Mouse (Mus musculus): ENCODE measurements around the gene Jph3.

Jph3 gene

DNA sequence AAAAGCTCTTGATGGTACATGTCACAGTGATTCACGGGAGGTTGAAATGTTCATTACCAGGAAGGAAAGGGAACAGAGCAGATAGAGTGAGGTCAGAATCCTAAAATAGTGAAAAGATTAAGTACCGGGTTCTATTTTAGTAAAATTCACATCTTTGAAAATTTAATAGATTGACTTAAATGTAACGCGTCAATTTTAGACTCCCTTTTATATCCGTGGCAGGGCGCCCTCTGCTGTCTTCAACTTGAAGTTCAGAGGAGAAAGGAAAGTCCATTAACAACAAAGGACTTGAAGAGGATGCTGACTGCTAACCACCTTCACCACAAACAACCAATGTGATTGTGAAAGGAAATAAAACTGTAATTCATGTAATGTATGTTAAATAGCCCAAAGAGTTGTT, 103.1 kb downstream of the Jph3 start:
- DNase-seq (ENCODE audit: low spot score) = peak; percentile 63

DNA sequence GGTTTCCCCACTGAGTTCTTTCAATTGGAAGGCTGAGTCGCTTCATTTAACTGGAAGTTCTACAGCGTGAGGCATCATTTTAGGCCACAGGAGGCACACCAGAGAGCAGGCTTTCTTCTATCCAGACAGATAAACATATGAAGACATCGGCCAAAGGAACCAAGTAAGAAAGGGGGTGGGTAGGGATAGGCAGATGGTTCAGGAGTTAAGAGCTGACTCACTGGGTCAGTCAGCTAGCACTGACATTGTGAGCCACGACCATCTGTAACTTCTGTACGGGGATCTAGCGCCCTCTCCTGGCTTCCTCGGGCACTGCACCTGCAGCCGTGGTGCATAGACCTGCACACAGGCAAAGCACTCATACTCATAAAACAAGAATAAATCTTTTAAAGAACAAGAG, 111.8 kb downstream of the Jph3 start:
- no peak for DNase-seq (ENCODE audit: low spot score)

DNA sequence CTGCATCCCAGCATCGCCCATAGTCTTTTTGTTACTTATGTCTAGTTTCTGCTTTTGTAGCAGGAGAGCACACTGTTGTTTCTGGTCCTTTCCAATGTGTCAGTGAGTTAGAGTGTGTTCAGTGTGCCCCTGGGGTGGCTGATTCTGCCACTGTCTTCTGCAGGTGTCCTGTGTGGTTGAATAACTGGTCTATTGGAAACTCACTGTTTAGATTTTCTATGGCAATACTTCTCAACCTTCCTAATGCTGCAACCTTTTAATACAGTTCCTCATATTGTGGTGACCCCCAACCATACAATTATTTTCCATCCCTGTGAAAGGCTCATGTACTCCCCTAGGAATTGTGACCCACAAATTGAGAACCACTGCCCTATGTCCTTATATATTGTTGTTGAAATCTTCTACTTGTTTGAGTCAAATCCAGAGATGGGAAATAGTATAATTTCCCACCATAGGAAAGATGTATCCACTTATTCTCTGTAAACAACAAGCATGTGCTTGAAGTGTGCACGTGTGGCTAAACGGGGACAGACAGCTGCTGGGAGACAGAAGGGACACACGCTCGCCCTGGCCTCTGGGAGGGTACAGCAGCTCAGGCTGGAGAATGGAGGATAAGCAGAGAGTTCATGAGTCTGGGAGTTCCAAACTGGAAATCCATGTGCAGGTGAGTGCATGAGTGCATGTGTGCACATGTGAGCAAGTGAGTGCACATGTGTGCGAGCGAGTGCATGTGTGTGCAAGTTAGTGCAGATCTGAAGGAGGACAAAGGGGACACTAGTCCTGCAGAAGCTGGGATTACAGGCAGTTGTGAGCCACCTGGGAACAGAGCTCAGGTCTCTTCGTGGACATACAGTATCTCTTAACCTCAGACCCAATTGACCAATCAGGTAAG, 112.9 kb downstream of the Jph3 start:
- DNase-seq (ENCODE audit: low spot score) = no peak

- DNase-seq (ENCODE audit: low spot score) = no peak
Observed at GRCm38 (mm10) chr8:121843184-121843733, 113.8 kb downstream of the Jph3 start.

All from spleen, adult 12 weeks (tissue).